Mouse (Mus musculus) embryonic facial prominence, embryonic 15.5 days (tissue): ENCODE results near the gene Ccdc191. TPM values are rescaled to one million over a fixed set of nuclear protein-coding genes. Genes with fewer than 3 reads are reported as not detected.
A peak's percentile ranks its signal among the peaks of the same experiment; 100 is the strongest.

ENCODE experiments used
- ATAC-seq: fragments of 200-750 bp; cut with Nextera tagmentation; 2 replicates; pipeline ENCODE4 v1.8.0; 2017; ENCODE audit warnings: low read depth, moderate TSS enrichment; ENCODE audit not compliant: insufficient number of reproducible peaks, low FRiP score, low TSS enrichment
- H3K27ac ChIP-seq: fragments of 300-500 bp; sonication (generic); replicated peaks from 2 replicates; pipeline ENCODE4 v1.5.1; 2015; ENCODE audit warnings: mild to moderate bottlenecking, inconsistent platforms
- H3K27me3 ChIP-seq: fragments of 300-500 bp; sonication (generic); 2 replicates; pipeline ENCODE4 v1.6.1; 2015; ENCODE audit warnings: inconsistent platforms
- H3K36me3 ChIP-seq: fragments of 300-500 bp; sonication (generic); 2 replicates; pipeline ENCODE4 v1.6.1; 2015; ENCODE audit warnings: mild to moderate bottlenecking, inconsistent platforms
- H3K4me1 ChIP-seq: fragments of 300-500 bp; sonication (generic); 2 replicates; pipeline ENCODE4 v1.6.1; 2015; ENCODE audit warnings: inconsistent platforms
- H3K4me2 ChIP-seq: fragments of 300-500 bp; sonication (generic); replicated peaks from 2 replicates; pipeline ENCODE4 v1.6.1; 2015; ENCODE audit warnings: mild to moderate bottlenecking, inconsistent platforms
- H3K4me3 ChIP-seq: fragments of 300-500 bp; sonication (generic); replicated peaks from 2 replicates; pipeline ENCODE4 v1.5.1; 2015; ENCODE audit warnings: mild to moderate bottlenecking, inconsistent platforms
- H3K9ac ChIP-seq: fragments of 300-500 bp; sonication (generic); 2 replicates; pipeline ENCODE4 v1.6.1; 2015; ENCODE audit warnings: inconsistent platforms
- H3K9me3 ChIP-seq: fragments of 300-500 bp; sonication (generic); replicated peaks from 2 replicates; pipeline ENCODE4 v1.6.1; 2016; ENCODE audit warnings: inconsistent platforms
- WGBS: fragments of 180-500 bp; shearing (Covaris S2); methylation state at CpG from one replicate; pipeline ENCODE4 v1.1.7; 2015; 5-methylcytosine and 5-hydroxymethylcytosine counted together
- polyA plus RNA-seq: library from polyadenylated mRNA; unstranded; fragments of >200 nt; fragmentation: Nextera tagmentation; extraction: Ambion mirVana; gene quantifications from 2 replicates; pipeline ENCODE4 v1.2.1, GENCODE M21; 2015

Gene Ccdc191
- polyA plus RNA-seq, 1 experiment from 2014 or later: 16.5 TPM

DNA sequence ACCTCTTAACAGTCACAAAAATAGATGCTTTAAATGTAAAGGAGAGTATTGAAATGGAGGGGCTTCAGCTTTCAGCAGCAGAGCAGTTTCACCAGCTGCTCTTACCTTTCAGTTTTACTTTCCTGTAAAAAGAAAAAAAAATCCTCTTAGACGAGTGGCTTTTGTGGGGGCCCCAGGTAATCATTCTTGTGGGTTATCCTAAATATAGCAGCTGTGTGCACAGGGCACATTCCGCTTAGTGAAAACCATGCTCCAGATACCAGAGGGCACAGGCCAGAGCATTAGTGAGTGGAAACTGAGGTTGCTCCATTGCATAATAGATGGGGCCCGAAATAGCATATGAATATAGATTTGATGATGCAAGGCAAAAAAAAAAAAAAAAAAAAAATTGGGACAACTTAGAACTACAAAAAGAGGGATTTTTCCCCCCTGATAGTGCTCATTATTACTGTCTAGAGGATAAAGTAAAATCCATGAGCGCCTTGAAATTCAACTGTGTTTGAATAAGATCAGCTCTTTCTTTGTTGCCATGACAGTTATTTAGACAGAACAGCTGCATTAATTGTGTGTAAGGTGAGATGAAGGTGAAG is 1.2 kb downstream of the Ccdc191 start:
- peak overlapping the region; percentile 82 for H3K4me3 ChIP-seq

DNA sequence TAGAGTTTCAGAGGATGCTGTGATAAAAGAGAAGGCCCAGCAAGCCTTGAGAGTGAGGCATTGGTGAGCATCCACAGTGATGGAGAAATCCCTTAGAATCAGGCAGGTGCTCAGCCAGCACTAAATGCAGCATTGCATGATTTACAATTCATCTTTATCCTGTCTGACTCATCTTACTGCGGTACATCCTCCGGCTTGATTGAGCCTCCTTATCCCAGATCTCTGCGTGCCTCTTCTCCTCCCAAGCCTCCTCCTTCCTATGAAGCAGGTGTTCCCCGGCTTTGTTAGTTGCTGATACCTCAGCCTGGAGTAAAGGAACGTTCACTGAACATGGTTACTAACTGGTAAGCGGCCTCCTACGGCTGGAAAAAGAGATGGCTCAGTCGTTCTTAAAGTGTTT is 4.9 kb downstream of the Ccdc191 start:
- H3K9me3 ChIP-seq: no peaks in the 10 kb centered on the region
- H3K4me1 ChIP-seq: peaks cover 6% of the 10 kb centered on the region
- no peak overlapping the region for H3K27ac ChIP-seq
- no peak overlapping the region for H3K9ac ChIP-seq
- no peak overlapping the region for H3K4me3 ChIP-seq
- H3K27me3 ChIP-seq: no peaks in the 10 kb centered on the region
- H3K36me3 ChIP-seq: no peaks in the 10 kb centered on the region
- 82% methylated on average over 8 of the region's 8 CpGs for WGBS
- H3K4me2 ChIP-seq: no peak overlapping the region
- no peak for ATAC-seq

More for the DNA sequence above, 1.2 kb downstream of the Ccdc191 start:
- H3K27ac ChIP-seq: no peak overlapping the region
- no peak for ATAC-seq
- no peaks in the 10 kb centered on the region for H3K36me3 ChIP-seq
- WGBS: 85% methylated on average over 4 of the region's 4 CpGs
- H3K4me1 ChIP-seq: peaks cover 11% of the 10 kb centered on the region
- no peak overlapping the region for H3K9ac ChIP-seq
- H3K27me3 ChIP-seq: no peaks in the 10 kb centered on the region
- no peaks in the 10 kb centered on the region for H3K9me3 ChIP-seq
- H3K4me2 ChIP-seq: 0 out of 2 replicates have a peak overlapping the region, but pooled peaks have one; percentile 80

DNA sequence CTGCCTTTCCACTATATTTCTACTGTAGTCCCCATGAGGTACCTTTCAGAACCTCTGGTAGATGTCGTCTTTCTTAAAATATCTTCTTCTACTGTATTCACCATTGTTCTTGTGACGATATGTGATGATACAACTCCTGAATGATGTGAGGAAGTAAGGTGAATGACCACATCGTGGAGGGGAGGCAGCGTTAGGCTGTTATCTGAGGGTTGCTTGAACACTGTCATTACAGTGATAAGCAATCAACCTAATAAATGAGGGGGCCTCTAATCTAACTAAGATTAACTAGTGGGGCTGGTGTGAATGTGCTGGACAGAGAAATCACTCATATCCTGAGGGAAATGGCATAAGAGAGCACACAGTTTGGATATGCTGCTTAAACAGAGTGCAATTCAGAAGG is 10.5 kb downstream of the Ccdc191 start:
- no peak for ATAC-seq
- Histone ChIP-seq H3K4me2 (no peak overlapping the region), H3K4me1 (no peaks in the 10 kb centered on the region), H3K36me3 (no peaks in the 10 kb centered on the region), H3K4me3 (no peak overlapping the region), H3K9me3 (no peaks in the 10 kb centered on the region), H3K27ac (no peak overlapping the region), H3K27me3 (no peaks in the 10 kb centered on the region), H3K9ac (no peak overlapping the region)
- 86% methylated on average over 4 of the region's 4 CpGs for WGBS

GRCm38 (mm10) chr16:43900571-43900970 is 11.0 kb downstream of the Ccdc191 start:
- Histone ChIP-seq H3K9ac (no peak overlapping the region), H3K9me3 (no peaks in the 10 kb centered on the region), H3K4me1 (no peaks in the 10 kb centered on the region), H3K27ac (no peak overlapping the region), H3K4me2 (no peak overlapping the region), H3K4me3 (no peak overlapping the region), H3K36me3 (no peaks in the 10 kb centered on the region), H3K27me3 (no peaks in the 10 kb centered on the region)
- no peak for ATAC-seq

DNA sequence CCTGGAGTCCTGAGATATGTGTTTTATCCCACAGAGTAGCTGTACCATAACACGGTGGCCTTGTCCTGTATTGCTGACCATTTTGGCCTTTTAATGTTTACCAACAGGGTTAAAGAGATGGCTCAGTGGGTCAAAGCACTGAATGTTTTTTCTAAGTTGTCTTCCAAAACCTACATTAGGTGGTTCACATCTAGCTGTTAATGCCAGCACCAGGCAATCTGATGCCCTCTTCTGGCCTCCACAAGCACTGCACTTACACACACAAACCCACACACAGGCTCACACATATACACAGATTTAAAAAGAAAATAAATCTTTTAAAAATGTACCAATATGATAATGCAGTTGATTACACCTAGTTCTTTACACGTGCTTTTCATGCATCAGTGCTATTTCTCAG is 19.3 kb downstream of the Ccdc191 start:
- no peak overlapping the region for H3K27ac ChIP-seq
- WGBS: 89% methylated on average over 2 of the region's 2 CpGs
- no peak overlapping the region for H3K4me2 ChIP-seq
- peaks cover 3% of the 10 kb centered on the region; the same call in 1 of the 2 replicates for H3K36me3 ChIP-seq
- no peaks in the 10 kb centered on the region for H3K9me3 ChIP-seq
- no peak overlapping the region for H3K9ac ChIP-seq
- H3K4me1 ChIP-seq: no peaks in the 10 kb centered on the region
- H3K27me3 ChIP-seq: no peaks in the 10 kb centered on the region
- ATAC-seq: no peak
- H3K4me3 ChIP-seq: no peak overlapping the region

DNA sequence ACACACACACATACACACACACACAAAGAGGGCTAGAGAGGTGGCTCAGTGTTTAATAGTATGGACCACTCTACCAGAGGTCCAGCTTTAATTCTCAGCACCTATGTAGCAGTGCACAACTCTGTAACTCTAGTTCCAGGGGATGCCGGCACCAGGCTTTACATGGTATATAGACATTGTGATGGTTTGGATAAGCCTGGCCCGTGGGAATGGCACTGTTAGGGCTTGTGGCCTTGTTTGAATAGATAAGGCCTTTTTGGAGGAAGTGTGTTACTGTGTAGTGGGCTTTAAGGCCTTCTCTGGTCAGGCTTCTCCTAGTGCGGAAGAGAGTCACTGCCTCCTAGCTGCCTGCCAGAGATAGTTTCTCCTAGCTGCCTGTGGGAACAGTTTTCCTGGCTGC is 29.3 kb downstream of the Ccdc191 start:
- Histone ChIP-seq H3K9ac (no peak overlapping the region), H3K4me2 (no peak overlapping the region), H3K4me3 (no peak overlapping the region), H3K9me3 (no peaks in the 10 kb centered on the region), H3K27ac (no peak overlapping the region), H3K36me3 (no peaks in the 10 kb centered on the region; the same call in 1 of the 2 replicates), H3K4me1 (no peaks in the 10 kb centered on the region), H3K27me3 (no peaks in the 10 kb centered on the region)
- no peak for ATAC-seq
- 92% methylated on average over 3 of the region's 3 CpGs for WGBS

- WGBS: 57% methylated on average over 2 of the region's 2 CpGs
- Histone ChIP-seq H3K9me3 (no peaks in the 10 kb centered on the region), H3K27me3 (no peaks in the 10 kb centered on the region), H3K4me2 (no peak overlapping the region), H3K9ac (no peak overlapping the region), H3K27ac (no peak overlapping the region), H3K4me1 (no peaks in the 10 kb centered on the region), H3K4me3 (no peak overlapping the region), H3K36me3 (no peaks in the 10 kb centered on the region)
- ATAC-seq: no peak
Measured at GRCm38 (mm10) chr16:43922024-43922423, 32.4 kb downstream of the Ccdc191 start.

DNA sequence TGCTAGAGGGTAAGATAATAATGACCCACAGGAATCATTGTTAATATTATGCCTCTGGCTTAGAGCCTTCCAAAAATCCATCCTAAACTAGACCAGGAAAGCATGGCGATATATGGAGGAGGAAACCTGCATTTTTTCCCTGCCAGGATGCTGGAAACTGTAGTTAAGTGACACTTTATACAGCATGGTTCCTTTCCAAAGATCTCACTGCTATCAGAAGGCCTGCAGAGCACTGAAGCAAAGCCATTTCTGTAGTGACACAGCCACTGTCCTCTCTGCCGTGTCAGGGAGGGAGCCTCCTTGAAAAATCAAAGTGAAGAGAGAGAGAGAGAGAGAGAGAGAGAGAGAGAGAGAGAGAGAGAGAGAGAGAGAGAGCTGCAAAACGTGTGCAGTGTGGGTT is 33.0 kb downstream of the Ccdc191 start:
- H3K36me3 ChIP-seq: no peaks in the 10 kb centered on the region
- no peak for ATAC-seq
- H3K4me1 ChIP-seq: no peaks in the 10 kb centered on the region
- H3K9ac ChIP-seq: no peak overlapping the region
- WGBS: 62% methylated on average over 3 of the region's 3 CpGs
- H3K27me3 ChIP-seq: no peaks in the 10 kb centered on the region
- no peak overlapping the region for H3K27ac ChIP-seq
- H3K9me3 ChIP-seq: no peaks in the 10 kb centered on the region
- no peak overlapping the region for H3K4me2 ChIP-seq
- H3K4me3 ChIP-seq: no peak overlapping the region

- Histone ChIP-seq H3K27ac (no peak overlapping the region), H3K4me1 (no peaks in the 10 kb centered on the region), H3K36me3 (no peaks in the 10 kb centered on the region), H3K9ac (no peak overlapping the region), H3K4me2 (no peak overlapping the region), H3K9me3 (no peaks in the 10 kb centered on the region), H3K4me3 (no peak overlapping the region), H3K27me3 (no peaks in the 10 kb centered on the region)
- no peak for ATAC-seq
- WGBS: 50% methylated on average over 6 of the region's 6 CpGs
Measured at GRCm38 (mm10) chr16:43925001-43925558, 35.5 kb downstream of the Ccdc191 start.

DNA sequence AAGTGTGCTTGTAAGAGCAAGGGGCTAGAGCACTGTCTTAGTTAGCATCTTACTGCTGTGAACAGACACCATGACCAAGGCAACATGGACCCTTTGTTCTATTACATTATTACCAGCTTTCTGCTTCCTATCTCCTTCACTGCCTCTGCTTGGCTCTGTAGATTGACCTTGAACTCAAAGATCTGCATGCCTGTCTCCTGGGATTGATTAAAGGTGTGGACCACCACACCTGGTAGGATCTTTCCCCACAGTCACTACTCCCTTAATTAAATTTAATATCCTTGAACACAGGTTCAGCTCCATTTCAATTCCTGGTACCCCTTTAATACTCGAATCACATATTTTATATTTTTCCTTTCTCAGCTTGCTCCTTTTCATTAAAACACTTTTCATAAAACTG is 36.2 kb downstream of the Ccdc191 start:
- H3K9me3 ChIP-seq: no peaks in the 10 kb centered on the region
- no peak overlapping the region for H3K4me2 ChIP-seq
- no peak overlapping the region for H3K9ac ChIP-seq
- ATAC-seq: no peak
- H3K27ac ChIP-seq: no peak overlapping the region
- H3K27me3 ChIP-seq: no peaks in the 10 kb centered on the region
- no peaks in the 10 kb centered on the region for H3K4me1 ChIP-seq
- no peak overlapping the region for H3K4me3 ChIP-seq
- H3K36me3 ChIP-seq: no peaks in the 10 kb centered on the region
- 89% methylated on average over 1 of the region's 1 CpGs for WGBS

- no peak within 1 kb of the TSS for H3K27ac ChIP-seq
- no peaks in the 10 kb centered on the region for H3K36me3 ChIP-seq
- no peak within 1 kb of the TSS for H3K9ac ChIP-seq
- no peaks in the 10 kb centered on the region for H3K9me3 ChIP-seq
- H3K4me2 ChIP-seq: no peak within 1 kb of the TSS
- H3K4me3 ChIP-seq: no peak within 1 kb of the TSS
- H3K27me3 ChIP-seq: no peaks in the 10 kb centered on the region
- no peak for ATAC-seq
- WGBS: 72% methylated on average over 6 of the region's 6 CpGs
- no peaks in the 10 kb centered on the region for H3K4me1 ChIP-seq
Measured at GRCm38 (mm10) chr16:43926341-43926859, 36.8 kb downstream of the Ccdc191 start, which contains the start of gene Qtrt2. Qtrt2 (minus strand) TSS chr16:43926809.

GRCm38 (mm10) chr16:43930577-43930976 is 41.0 kb downstream of the Ccdc191 start:
- no peak for ATAC-seq
- Histone ChIP-seq H3K4me2 (no peak overlapping the region), H3K9me3 (no peaks in the 10 kb centered on the region), H3K27ac (no peak overlapping the region), H3K4me1 (no peaks in the 10 kb centered on the region), H3K9ac (no peak overlapping the region), H3K4me3 (no peak overlapping the region), H3K27me3 (no peaks in the 10 kb centered on the region), H3K36me3 (no peaks in the 10 kb centered on the region)
